Mouse (Mus musculus): Measurements from ENCODE around the gene Cobl. TPM values are rescaled to one million over a fixed set of nuclear protein-coding genes. Genes with fewer than 3 reads are reported as not detected.

Cobl gene
- polyA plus RNA-seq, 1 experiment from 2014 or later: 8.2 TPM

GRCm38 (mm10) chr11:12473625-12474298 lies 9.0 kb upstream of the Cobl start:
- Histone ChIP-seq H3K4me3 (ENCODE audit: low read depth, low read length) (no peak overlapping the region), H3K4me2 (no peak overlapping the region), H3K27ac (ENCODE audit: low read depth, low read length) (no peak overlapping the region), H3K9ac (ENCODE audit: low read depth, low read length) (no peak overlapping the region), H3K36me3 (ENCODE audit: control insufficient read depth, insufficient read depth, low read length) (no peaks in the 10 kb centered on the region), H3K4me1 (replicated peaks; ENCODE audit: control insufficient read depth, insufficient read depth, low read length) (no peaks in the 10 kb centered on the region), H3K27me3 (replicated peaks; ENCODE audit: control insufficient read depth, insufficient read depth, low read length) (no peaks in the 10 kb centered on the region), H3K9me3 (ENCODE audit: control insufficient read depth, low read length) (no peaks in the 10 kb centered on the region)
- DNase-seq (ENCODE audit: low spot score): no peak
- WGBS: 68% methylated on average over 5 of the region's 5 CpGs
- no peak for ATAC-seq (replicated peaks; ENCODE audit: low FRiP score)

GRCm38 (mm10) chr11:12469638-12470037 lies 4.9 kb upstream of the Cobl start:
- Histone ChIP-seq H3K4me3 (ENCODE audit: low read depth, low read length) (no peak overlapping the region), H3K27ac (ENCODE audit: low read depth, low read length) (no peak overlapping the region), H3K4me1 (replicated peaks; ENCODE audit: control insufficient read depth, insufficient read depth, low read length) (no peaks in the 10 kb centered on the region), H3K4me2 (no peak overlapping the region), H3K9me3 (ENCODE audit: control insufficient read depth, low read length) (no peaks in the 10 kb centered on the region), H3K36me3 (ENCODE audit: control insufficient read depth, insufficient read depth, low read length) (no peaks in the 10 kb centered on the region), H3K27me3 (replicated peaks; ENCODE audit: control insufficient read depth, insufficient read depth, low read length) (peaks cover 14% of the 10 kb centered on the region), H3K9ac (ENCODE audit: low read depth, low read length) (no peak overlapping the region)
- 68% methylated on average over 1 of the region's 1 CpGs for WGBS
- no peak for DNase-seq (ENCODE audit: low spot score)
- no peak for ATAC-seq (replicated peaks; ENCODE audit: low FRiP score)

GRCm38 (mm10) chr11:12468661-12469060 lies 3.9 kb upstream of the Cobl start:
- Histone ChIP-seq H3K27me3 (replicated peaks; ENCODE audit: control insufficient read depth, insufficient read depth, low read length) (peaks cover 23% of the 10 kb centered on the region), H3K36me3 (ENCODE audit: control insufficient read depth, insufficient read depth, low read length) (no peaks in the 10 kb centered on the region), H3K4me3 (ENCODE audit: low read depth, low read length) (no peak overlapping the region), H3K4me1 (replicated peaks; ENCODE audit: control insufficient read depth, insufficient read depth, low read length) (no peaks in the 10 kb centered on the region; the same call in 1 of the 2 replicates), H3K9me3 (ENCODE audit: control insufficient read depth, low read length) (no peaks in the 10 kb centered on the region), H3K27ac (ENCODE audit: low read depth, low read length) (no peak overlapping the region), H3K9ac (ENCODE audit: low read depth, low read length) (no peak overlapping the region), H3K4me2 (no peak overlapping the region)
- ATAC-seq (replicated peaks; ENCODE audit: low FRiP score) (no peak), DNase-seq (ENCODE audit: low spot score) (no peak)
- WGBS: 78% methylated on average over 2 of the region's 2 CpGs

- 76% methylated on average over 1 of the region's 1 CpGs for whole genome bisulfite sequencing
Observed at GRCm38 (mm10) chr11:12467836-12468235, 3.1 kb upstream of the Cobl start.

GRCm38 (mm10) chr11:12467217-12467616 lies 2.5 kb upstream of the Cobl start:
- Histone ChIP-seq H3K4me3 (ENCODE audit: low read depth, low read length) (no peak overlapping the region), H3K4me2 (no peak overlapping the region), H3K4me1 (replicated peaks; ENCODE audit: control insufficient read depth, insufficient read depth, low read length) (no peaks in the 10 kb centered on the region; the same call in 1 of the 2 replicates), H3K27ac (ENCODE audit: low read depth, low read length) (no peak overlapping the region), H3K9ac (ENCODE audit: low read depth, low read length) (no peak overlapping the region), H3K36me3 (ENCODE audit: control insufficient read depth, insufficient read depth, low read length) (no peaks in the 10 kb centered on the region), H3K27me3 (replicated peaks; ENCODE audit: control insufficient read depth, insufficient read depth, low read length) (peaks cover 26% of the 10 kb centered on the region), H3K9me3 (ENCODE audit: control insufficient read depth, low read length) (no peaks in the 10 kb centered on the region)
- ATAC-seq (replicated peaks; ENCODE audit: low FRiP score) (no peak), DNase-seq (ENCODE audit: low spot score) (no peak)
- WGBS: 82% methylated on average over 2 of the region's 2 CpGs

More at GRCm38 (mm10) chr11:12467836-12468235, 3.1 kb upstream of the Cobl start:
- DNase-seq (ENCODE audit: low spot score): no peak
- H3K9ac ChIP-seq (ENCODE audit: low read depth, low read length): no peak overlapping the region
- H3K9me3 ChIP-seq (ENCODE audit: control insufficient read depth, low read length): no peaks in the 10 kb centered on the region
- ATAC-seq (replicated peaks; ENCODE audit: low FRiP score): no peak
- H3K4me2 ChIP-seq: no peak overlapping the region
- H3K4me3 ChIP-seq (ENCODE audit: low read depth, low read length): no peak overlapping the region
- no peak overlapping the region for H3K27ac ChIP-seq (ENCODE audit: low read depth, low read length)
- H3K36me3 ChIP-seq (ENCODE audit: control insufficient read depth, insufficient read depth, low read length): no peaks in the 10 kb centered on the region
- H3K4me1 ChIP-seq (replicated peaks; ENCODE audit: control insufficient read depth, insufficient read depth, low read length): no peaks in the 10 kb centered on the region; the same call in 1 of the 2 replicates
- peaks cover 26% of the 10 kb centered on the region for H3K27me3 ChIP-seq (replicated peaks; ENCODE audit: control insufficient read depth, insufficient read depth, low read length)

GRCm38 (mm10) chr11:12466606-12467005 lies 1.8 kb upstream of the Cobl start:
- no peak overlapping the region for H3K4me3 ChIP-seq (ENCODE audit: low read depth, low read length)
- H3K9me3 ChIP-seq (ENCODE audit: control insufficient read depth, low read length): no peaks in the 10 kb centered on the region
- H3K4me1 ChIP-seq (replicated peaks; ENCODE audit: control insufficient read depth, insufficient read depth, low read length): no peaks in the 10 kb centered on the region; the same call in 1 of the 2 replicates
- 50% methylated on average over 1 of the region's 1 CpGs for WGBS
- ATAC-seq (replicated peaks; ENCODE audit: low FRiP score) (no peak), DNase-seq (ENCODE audit: low spot score) (no peak)
- H3K27ac ChIP-seq (ENCODE audit: low read depth, low read length): no peak overlapping the region
- H3K36me3 ChIP-seq (ENCODE audit: control insufficient read depth, insufficient read depth, low read length): no peaks in the 10 kb centered on the region
- H3K9ac ChIP-seq (ENCODE audit: low read depth, low read length): no peak overlapping the region
- H3K27me3 ChIP-seq (replicated peaks; ENCODE audit: control insufficient read depth, insufficient read depth, low read length): peaks cover 26% of the 10 kb centered on the region
- H3K4me2 ChIP-seq: no peak overlapping the region

GRCm38 (mm10) chr11:12465229-12465628 lies 469 bp upstream of the Cobl start:
- peaks cover 26% of the 10 kb centered on the region for H3K27me3 ChIP-seq (replicated peaks; ENCODE audit: control insufficient read depth, insufficient read depth, low read length)
- no peaks in the 10 kb centered on the region; the same call in 1 of the 2 replicates for H3K4me1 ChIP-seq (replicated peaks; ENCODE audit: control insufficient read depth, insufficient read depth, low read length)
- peak overlapping the region; percentile 62 for H3K4me3 ChIP-seq (ENCODE audit: low read depth, low read length)
- no peak overlapping the region for H3K9ac ChIP-seq (ENCODE audit: low read depth, low read length)
- no peaks in the 10 kb centered on the region for H3K36me3 ChIP-seq (ENCODE audit: control insufficient read depth, insufficient read depth, low read length)
- H3K4me2 ChIP-seq: peak overlapping the region; percentile 76
- H3K9me3 ChIP-seq (ENCODE audit: control insufficient read depth, low read length): no peaks in the 10 kb centered on the region
- ATAC-seq (replicated peaks; ENCODE audit: low FRiP score): no peak
- DNase-seq (ENCODE audit: low spot score): no peak
- H3K27ac ChIP-seq (ENCODE audit: low read depth, low read length): no peak overlapping the region
- WGBS: 40% methylated on average over 1 of the region's 1 CpGs

- no peaks in the 10 kb centered on the region; the same call in 1 of the 2 replicates for H3K4me1 ChIP-seq (replicated peaks; ENCODE audit: control insufficient read depth, insufficient read depth, low read length)
- no peak for ATAC-seq (replicated peaks; ENCODE audit: low FRiP score)
- DNase-seq (ENCODE audit: low spot score): no peak
Observed at GRCm38 (mm10) chr11:12463615-12464170, 1.1 kb downstream of the Cobl start.

More at GRCm38 (mm10) chr11:12463615-12464170, 1.1 kb downstream of the Cobl start:
- Histone ChIP-seq H3K4me3 (ENCODE audit: low read depth, low read length) (peak overlapping the region; percentile 62), H3K36me3 (ENCODE audit: control insufficient read depth, insufficient read depth, low read length) (no peaks in the 10 kb centered on the region), H3K4me2 (peak overlapping the region; percentile 76), H3K27ac (ENCODE audit: low read depth, low read length) (no peak overlapping the region), H3K27me3 (replicated peaks; ENCODE audit: control insufficient read depth, insufficient read depth, low read length) (peaks cover 26% of the 10 kb centered on the region), H3K9me3 (ENCODE audit: control insufficient read depth, low read length) (no peaks in the 10 kb centered on the region), H3K9ac (ENCODE audit: low read depth, low read length) (peak overlapping the region; percentile 54; the same call in 1 of the 2 replicates)
- 51% methylated on average over 13 of the region's 13 CpGs for WGBS
